Mouse (Mus musculus) liver, postnatal 0 days (tissue): ENCODE results near the gene Ndufb2.

Experiments used
- CTCF ChIP-seq: sonication (generic); IDR thresholded peaks from 2 replicates; pipeline ENCODE4 v1.5.1; 2016; ENCODE audit warnings: antibody characterized with exemption, low read depth
- EP300 ChIP-seq: IDR thresholded peaks from 2 replicates; pipeline ENCODE4 v1.6.1; 2016; ENCODE audit warnings: antibody characterized with exemption, low read depth, mild to moderate bottlenecking

DNA sequence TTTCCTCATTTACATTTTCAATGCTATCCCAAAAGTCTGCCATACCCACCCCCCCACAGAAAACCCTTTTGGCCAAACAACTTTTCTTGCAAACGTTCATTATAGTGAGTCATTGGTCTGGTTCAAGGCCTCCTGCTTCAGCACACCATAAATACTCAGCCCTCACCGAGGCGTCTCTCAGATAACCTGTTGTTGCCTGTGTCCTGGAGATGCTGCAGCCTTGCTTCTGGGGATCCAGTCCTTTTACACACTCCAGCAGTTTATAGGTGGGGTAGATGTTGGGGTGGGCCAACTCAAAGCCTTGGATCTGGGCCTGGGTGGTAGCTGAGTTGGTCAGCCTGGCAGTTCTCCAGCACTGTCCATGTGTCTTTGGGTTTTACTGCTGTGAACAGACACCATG, 21.9 kb upstream of the Ndufb2 start:
- no peak for TF ChIP-seq CTCF
- no peak for TF ChIP-seq EP300
